Mouse (Mus musculus) activated CD4-positive, CD25-positive, alpha-beta regulatory T cell, adult 4 months (primary cell): Measurements from ENCODE around the gene Gm20503. TPM values are rescaled to one million over a fixed set of nuclear protein-coding genes. Genes with fewer than 3 reads are reported as not detected.

ENCODE experiments used
- ATAC-seq: one replicate; pipeline ENCODE4 v1.8.0; 2017
- polyA plus RNA-seq, 2 experiments: library from polyadenylated mRNA; unstranded; fragments of 100-300 nt; shearing (Covaris generic); gene quantifications; one replicate each; pipeline ENCODE4 v1.2.1; 2017

Gene Gm20503
- polyA plus RNA-seq, 2 experiments from 2014 or later: not detected

GRCm38 (mm10) chr4:59007974-59008373 is 5.0 kb downstream of the Gm20503 start:
- ATAC-seq: no peak

- peak; percentile 83 for ATAC-seq
Observed at GRCm38 (mm10) chr4:59009186-59009585, 6.2 kb downstream of the Gm20503 start.

DNA sequence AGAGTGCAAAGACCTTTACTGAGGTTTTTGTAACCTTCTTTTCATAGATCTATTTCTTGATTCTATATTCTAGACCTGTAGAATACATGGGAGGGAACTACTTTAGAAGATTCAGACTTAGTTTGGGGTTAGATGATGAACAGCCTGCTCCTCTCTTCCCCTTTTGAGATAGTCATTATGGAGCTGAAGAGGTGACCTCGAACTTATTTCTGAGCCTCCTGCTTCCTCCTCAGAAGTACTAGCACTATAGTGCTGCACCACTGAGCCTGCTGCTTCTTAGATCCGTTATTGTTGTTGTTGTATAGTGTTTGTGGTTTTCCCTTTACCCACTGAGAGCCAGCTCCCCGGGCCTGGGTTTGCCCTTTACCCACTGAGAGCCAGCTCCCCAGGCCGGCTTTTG is 6.7 kb downstream of the Gm20503 start:
- no peak for ATAC-seq

DNA sequence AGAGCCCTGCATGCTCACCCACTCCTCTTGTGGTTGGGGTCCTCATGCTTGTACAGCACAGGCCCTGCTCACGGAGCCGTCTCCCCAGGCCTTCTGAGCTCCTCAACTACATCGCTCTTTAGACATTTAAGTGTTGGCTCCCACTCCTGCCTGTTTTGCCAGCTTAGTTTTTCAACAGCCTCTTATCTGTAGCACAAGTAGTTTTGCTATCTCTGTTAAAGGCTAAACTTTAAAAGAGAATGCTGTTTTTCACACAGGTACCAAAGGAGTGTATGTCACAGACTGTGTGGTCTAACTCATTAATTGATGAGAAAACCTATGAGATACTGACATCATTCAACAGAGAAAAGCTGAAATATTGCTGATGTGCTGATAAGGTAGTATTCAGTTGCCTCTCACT is 8.4 kb downstream of the Gm20503 start:
- ATAC-seq: no peak

DNA sequence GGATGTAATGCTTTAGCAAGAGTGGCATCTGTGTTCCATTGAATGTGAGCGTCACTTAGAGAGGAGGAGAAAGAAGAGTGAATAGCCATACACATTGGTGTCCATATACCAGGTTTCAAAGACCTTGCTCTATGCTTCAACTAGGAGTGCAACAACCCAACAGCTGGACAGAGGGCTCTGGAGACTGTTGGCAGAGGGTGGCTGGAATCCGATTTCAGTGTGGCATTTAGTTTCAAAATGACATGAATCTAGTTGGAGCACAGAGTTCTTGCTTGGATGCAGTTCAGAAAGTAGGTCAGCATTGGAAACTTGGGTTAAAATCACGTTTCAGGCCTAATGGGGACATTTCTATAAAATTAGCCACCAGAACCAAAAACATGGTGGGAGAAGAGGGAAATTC is 12.2 kb downstream of the Gm20503 start:
- no peak for ATAC-seq

GRCm38 (mm10) chr4:59016922-59017321 is 13.9 kb downstream of the Gm20503 start:
- ATAC-seq: no peak

DNA sequence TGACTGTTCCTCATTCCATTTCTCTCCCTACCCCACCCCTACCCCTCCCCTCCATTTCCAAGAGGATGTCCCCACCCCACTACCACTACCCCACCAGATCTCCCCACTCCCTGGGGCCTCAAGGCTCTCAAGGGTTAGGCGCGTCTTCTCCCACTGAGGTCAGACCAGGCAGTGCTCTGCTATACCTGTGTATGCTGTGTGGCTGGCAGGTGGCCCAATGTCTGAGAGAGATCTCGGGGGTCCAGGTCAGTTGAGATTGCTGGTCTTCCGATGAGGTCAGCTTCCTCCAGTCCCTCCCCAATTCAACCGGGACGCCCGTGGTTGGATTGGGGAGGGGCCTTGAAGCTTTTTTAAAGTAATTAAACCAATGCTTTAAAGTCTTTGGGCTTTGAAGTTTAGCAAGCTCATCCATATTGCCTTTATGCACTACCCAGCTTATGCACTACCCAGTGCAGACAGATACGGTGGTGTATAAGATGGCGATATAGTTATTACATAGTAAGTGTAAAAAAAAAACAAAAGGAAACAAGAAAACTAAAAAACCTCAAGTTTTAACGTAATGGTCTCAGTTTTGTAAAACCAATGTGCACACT is 31.4 kb downstream of the Gm20503 start:
- no peak for ATAC-seq

- peak; percentile 78 for ATAC-seq
Observed at GRCm38 (mm10) chr4:59034918-59035785, 32.1 kb downstream of the Gm20503 start, which contains the start of gene Gng10. TSS of gene Gng10 (plus strand) at chr4:59035088.

DNA sequence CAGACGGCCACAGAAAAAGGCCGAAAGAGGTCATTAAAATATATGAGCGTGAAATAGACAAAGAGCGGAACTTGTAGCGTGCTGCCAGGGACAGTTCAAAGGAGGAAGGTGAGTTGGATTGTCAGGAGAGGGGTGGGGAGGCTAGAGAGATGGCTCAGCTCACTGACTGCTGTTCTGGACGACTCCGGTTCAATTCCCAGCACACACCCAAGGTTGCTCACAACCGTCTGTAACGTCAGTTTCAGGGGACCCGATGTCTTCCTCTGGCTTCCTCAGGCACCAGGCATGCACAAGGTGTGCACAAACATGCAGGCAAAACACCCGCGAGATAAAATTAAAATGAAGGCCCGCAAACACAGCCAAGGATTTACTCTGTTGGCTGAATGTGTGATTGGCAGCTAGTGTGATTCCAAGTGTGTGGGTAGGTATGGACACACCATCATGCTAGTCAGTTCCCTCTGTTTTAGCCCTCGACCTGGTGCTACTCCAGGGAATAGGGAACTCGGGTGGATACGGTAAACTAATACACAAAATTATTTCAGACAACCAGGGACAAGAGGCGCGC is 32.9 kb downstream of the Gm20503 start:
- no peak for ATAC-seq

DNA sequence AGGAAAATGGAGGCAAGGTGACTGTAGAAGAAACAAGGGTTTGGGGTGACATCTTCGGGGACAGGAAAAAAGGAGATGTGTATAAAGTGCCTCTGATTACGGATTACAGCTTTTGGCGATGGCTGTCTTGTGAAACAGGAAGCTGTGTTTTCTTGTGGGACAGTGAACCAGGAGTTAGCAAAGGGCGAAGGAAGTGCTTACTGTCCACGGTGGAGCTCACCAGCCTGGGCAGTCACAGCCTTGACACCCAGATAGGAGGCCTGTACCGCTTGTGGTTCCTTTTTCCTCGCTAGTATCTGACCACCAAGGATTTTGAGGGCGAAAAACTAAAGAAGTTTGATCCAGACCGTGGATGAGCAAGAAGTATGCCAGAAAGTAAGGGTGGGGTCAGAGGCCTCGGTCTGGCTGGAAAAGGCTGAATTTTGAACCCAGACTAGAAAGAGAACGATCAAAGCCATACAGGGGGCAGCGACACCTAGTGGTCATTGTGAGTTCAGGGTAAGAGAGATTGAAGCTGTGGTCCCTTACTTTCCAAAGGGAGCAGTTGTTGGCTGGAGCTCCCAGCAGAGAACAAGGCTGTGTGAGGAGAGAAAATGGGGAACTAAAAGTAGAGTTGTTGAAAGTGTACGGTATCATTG is 33.6 kb downstream of the Gm20503 start:
- ATAC-seq: peak; percentile 40

- no peak for ATAC-seq
Observed at GRCm38 (mm10) chr4:59037525-59037924, 34.5 kb downstream of the Gm20503 start.

DNA sequence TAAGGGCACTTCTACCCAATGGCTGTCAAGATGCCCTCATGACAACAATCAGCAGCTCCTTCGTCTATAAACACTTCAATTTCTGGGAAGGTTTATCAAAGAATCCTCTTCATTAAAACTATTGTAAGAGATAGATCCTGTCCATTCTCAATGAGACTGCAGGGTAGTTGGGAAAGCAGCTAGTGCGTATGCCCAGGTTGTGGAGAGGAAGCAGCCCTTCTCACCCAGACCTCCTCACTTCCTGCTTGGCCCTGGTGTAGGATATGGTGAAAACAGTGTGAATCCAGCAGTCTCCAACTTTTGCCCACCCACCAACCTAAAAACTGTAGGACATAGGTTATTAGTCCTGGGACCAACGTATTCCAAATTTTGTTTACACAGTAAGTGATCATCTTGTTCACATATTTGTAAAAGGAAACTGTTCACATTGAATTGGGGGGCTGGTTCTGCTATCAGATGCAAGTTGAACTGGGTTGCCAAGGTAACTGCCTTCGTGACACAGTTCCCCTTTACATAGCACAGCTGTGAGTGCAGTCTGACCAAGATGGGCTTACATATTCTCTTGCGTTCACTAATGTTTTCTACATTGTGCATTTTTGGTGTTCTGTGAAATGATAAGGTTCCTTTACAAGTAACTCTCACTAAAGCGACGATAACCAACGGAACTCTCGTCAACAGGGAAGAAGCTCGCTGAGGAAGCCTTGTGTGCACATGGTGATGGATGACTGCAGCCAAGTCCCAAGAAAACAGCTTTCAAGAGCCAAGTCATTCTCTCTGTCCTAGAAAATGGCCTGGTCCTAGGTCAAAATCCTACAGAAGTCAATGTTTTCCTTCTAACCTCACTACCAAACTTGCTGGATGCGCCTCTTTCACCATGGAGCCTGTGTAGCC is 37.6 kb downstream of the Gm20503 start:
- no peak for ATAC-seq

- ATAC-seq: no peak
Observed at GRCm38 (mm10) chr4:59043074-59043473, 40.1 kb downstream of the Gm20503 start.

DNA sequence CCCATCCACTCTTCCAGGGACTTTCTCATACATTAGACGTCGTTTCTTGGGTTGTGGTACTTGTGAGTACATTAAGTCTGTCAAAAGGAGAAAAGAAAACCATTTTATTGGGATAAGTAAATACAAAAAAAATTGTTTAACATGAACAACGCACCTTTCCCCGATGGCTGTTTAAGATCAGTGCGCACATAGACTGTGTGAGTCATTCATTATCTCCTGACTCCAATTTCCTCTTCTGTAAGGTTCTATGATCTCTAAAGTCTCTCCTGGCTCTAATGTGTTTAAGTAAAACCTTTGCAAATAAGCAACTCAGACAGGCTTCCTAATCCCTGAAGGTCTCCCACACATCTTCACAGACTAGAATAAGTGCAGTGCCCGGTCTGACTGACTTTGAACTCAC is 40.9 kb downstream of the Gm20503 start:
- ATAC-seq: no peak

DNA sequence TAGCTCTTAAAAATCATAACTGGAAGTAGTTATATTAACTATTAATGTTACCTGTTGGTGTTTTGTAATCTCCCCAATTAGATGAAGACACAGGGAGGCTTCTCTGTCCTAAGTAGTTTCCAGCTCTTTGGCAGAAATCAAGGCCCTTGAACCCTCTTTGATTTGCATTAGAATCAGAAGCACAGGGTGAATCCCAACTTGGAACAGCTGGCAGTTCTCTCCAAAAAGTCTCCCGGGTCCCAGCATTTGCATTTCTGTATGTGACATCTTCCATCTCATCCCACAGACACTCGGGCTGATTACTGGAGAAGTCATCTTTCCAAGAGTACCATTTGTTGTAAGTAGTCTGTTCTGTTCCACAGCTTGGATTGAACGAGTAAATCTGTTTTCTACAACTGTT is 44.2 kb downstream of the Gm20503 start:
- no peak for ATAC-seq

DNA sequence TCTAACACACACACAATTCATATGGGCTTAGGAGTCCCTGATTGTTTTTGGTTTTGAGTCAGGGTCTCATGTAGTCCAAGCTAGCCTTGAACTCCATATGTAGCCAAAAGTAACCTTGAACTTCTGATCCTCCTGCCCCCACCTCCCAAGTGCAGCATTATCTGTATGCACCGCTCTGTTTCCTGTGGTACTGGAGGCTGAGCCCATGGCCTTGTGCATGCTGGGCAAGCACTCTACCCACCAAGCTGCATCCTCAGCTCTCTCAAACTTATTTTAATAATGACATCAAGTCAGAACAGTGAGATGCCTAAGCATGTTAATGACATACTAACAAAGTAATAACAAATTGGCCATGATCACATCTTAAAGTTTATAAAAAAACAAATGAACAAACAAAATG is 48.1 kb downstream of the Gm20503 start:
- no peak for ATAC-seq

GRCm38 (mm10) chr4:59057929-59058328 is 54.9 kb downstream of the Gm20503 start:
- no peak for ATAC-seq

DNA sequence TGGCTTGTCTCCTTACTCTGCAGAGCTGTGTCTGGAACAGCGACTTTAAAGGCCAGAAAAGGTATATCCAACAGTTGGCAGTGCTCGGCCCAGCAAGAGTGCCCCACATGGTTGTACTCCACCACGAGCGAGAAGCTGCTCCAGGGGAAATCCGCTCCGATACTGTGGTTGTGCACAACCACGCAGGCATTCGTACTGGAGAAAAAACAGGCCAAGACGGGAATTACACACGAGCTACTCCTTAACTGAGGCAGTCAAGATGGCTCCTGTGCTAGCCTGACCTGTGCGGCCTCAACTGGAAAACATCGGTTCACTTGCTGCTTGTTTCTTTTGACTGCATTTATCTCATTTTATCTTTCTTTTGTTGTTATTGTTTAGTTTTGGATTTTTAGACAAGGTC is 59.5 kb downstream of the Gm20503 start:
- no peak for ATAC-seq

GRCm38 (mm10) chr4:59069276-59069675 is 66.3 kb downstream of the Gm20503 start:
- no peak for ATAC-seq

GRCm38 (mm10) chr4:59083430-59083829 is 80.4 kb downstream of the Gm20503 start:
- ATAC-seq: no peak

DNA sequence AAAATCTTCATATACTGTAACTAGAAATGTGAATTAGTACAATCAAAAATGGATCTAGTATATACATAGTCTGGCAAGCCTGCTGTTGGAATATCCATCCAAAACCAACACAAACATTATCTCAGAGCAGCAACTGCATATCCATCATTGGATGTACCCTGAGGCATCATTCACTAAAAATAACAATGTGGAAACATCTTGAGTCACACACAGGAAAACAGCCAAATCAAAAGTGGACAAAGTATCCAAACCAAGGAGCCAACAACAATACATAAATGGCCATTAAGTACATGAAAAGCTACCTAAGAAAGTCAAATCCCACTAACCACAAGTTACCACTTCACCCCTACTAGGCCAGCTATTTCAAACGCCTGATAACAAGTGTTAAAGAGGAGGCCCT is 86.4 kb downstream of the Gm20503 start:
- ATAC-seq: no peak
